Mouse (Mus musculus) midbrain, embryonic 15.5 days (tissue): Measurements from ENCODE around the gene Olfr1238. TPM values are rescaled to one million over a fixed set of nuclear protein-coding genes. Genes with fewer than 3 reads are reported as not detected.

Experiments
- ATAC-seq: fragments of 200-750 bp; cut with Nextera tagmentation; replicated peaks from 2 replicates; pipeline ENCODE4 v1.8.0; 2017; ENCODE audit warnings: moderate TSS enrichment
- H3K27ac ChIP-seq: fragments of 300-500 bp; sonication (generic); 2 replicates; pipeline ENCODE4 v1.5.1; 2015; ENCODE audit warnings: mild to moderate bottlenecking, inconsistent platforms
- H3K27me3 ChIP-seq: fragments of 300-500 bp; sonication (generic); replicated peaks from 2 replicates; pipeline ENCODE4 v1.6.1; 2015; ENCODE audit warnings: inconsistent platforms
- H3K36me3 ChIP-seq: fragments of 300-500 bp; sonication (generic); replicated peaks from 2 replicates; pipeline ENCODE4 v1.6.1; 2015; ENCODE audit warnings: inconsistent platforms
- H3K4me1 ChIP-seq: fragments of 300-500 bp; sonication (generic); 2 replicates; pipeline ENCODE4 v1.6.1; 2015; ENCODE audit warnings: inconsistent platforms
- H3K4me2 ChIP-seq: fragments of 300-500 bp; sonication (generic); 2 replicates; pipeline ENCODE4 v1.6.1; 2015; ENCODE audit warnings: inconsistent platforms, mild to moderate bottlenecking, moderate library complexity
- H3K4me3 ChIP-seq: fragments of 300-500 bp; sonication (generic); 2 replicates; pipeline ENCODE4 v1.5.1; 2015; ENCODE audit warnings: mild to moderate bottlenecking, inconsistent platforms
- H3K9ac ChIP-seq: fragments of 300-500 bp; sonication (generic); 2 replicates; pipeline ENCODE4 v1.6.1; 2015; ENCODE audit warnings: mild to moderate bottlenecking, inconsistent platforms
- H3K9me3 ChIP-seq: fragments of 300-500 bp; sonication (generic); 2 replicates; pipeline ENCODE4 v1.6.1; 2016; ENCODE audit warnings: inconsistent platforms
- WGBS: fragments of 180-500 bp; shearing (Covaris S2); methylation state at CpG from one replicate; pipeline ENCODE4 v1.1.7; 2015; ENCODE audit warnings: mixed read lengths; 5-methylcytosine and 5-hydroxymethylcytosine counted together
- polyA plus RNA-seq: library from polyadenylated mRNA; unstranded; fragments of >200 nt; fragmentation: Nextera tagmentation; extraction: Ambion mirVana; gene quantifications from 2 replicates; pipeline ENCODE4 v1.2.1, GENCODE M21; 2015

Gene Olfr1238
- polyA plus RNA-seq = not detected in 2 replicates

DNA sequence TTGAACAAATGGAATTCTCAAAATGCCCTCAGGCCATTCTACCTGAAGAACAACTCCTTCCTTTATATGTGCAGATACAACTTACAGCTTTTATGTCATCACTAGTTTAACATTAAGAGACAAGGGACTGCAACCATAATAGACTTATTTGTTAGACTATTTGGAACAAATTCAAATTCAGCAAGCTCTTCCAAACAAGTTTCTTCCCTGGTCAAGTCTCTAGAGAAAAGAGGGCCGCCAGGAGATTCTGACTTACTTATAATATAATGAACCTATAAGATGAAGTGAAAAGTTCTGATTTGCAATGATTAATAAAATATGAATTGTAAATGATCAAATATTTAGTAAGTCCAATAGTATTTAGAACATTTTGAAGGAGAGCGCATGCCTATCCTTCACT lies at the start of gene Olfr1238:
Olfr1238 (minus strand) TSS at position 101 of the 400 bp plus-strand sequence.
- Histone ChIP-seq H3K27ac (no peak within 1 kb of the TSS), H3K27me3 (no peaks in the 10 kb centered on the region), H3K9me3 (no peaks in the 10 kb centered on the region), H3K9ac (no peak within 1 kb of the TSS), H3K36me3 (no peaks in the 10 kb centered on the region), H3K4me3 (no peak within 1 kb of the TSS), H3K4me2 (no peak within 1 kb of the TSS), H3K4me1 (no peaks in the 10 kb centered on the region)
- 97% methylated on average over 2 of the region's 2 CpGs for WGBS
- ATAC-seq = no peak

DNA sequence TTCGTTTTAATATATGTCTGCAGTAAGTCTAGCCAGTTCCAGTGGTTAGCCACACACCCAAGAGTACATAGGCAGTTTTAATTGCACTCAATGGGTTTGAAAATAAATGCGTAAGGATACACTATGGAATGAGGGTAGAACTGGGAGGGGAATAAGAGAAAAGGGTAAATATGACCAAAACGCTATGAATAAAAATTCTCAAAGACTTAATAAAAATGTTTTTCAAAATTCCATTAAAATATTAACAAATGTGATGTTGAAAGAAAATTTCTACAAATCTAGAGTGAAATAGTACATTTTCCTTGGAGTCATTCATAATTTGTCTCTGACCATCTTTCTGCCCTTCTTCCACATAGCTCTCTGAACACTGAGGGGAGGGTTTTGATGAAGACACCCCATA lies 33.4 kb upstream of the Olfr1238 start, which contains the start of gene Olfr1240:
Olfr1240 (minus strand) TSS at position 101 of the 400 bp plus-strand sequence.
- ATAC-seq = no peak
- Histone ChIP-seq H3K4me2 (no peak within 1 kb of the TSS), H3K9me3 (no peaks in the 10 kb centered on the region), H3K27me3 (no peaks in the 10 kb centered on the region), H3K4me3 (no peak within 1 kb of the TSS), H3K27ac (no peak within 1 kb of the TSS), H3K36me3 (no peaks in the 10 kb centered on the region), H3K9ac (no peak within 1 kb of the TSS), H3K4me1 (no peaks in the 10 kb centered on the region)
- 85% methylated on average over 3 of the region's 3 CpGs for WGBS

DNA sequence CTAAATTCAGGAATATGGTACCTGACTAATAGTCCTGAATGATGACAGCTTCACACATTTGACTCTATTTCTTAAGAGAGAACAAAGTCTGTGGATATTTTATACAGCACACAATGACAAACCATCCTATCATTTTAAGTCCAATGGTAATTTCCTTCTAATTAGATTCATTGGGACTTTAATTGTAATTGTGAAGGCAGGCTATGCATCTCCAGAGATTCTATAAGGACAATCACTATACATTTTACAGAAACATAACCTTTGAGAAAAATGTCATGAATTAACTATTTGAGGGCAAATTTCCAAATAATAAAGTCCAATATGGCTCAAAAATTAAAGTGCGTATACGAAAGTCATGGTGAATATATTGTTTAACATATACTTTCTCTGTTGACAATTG lies 10.8 kb upstream of the Olfr1238 start, which contains the start of gene Olfr1239:
Olfr1239 (minus strand) TSS at position 101 of the 400 bp plus-strand sequence.
- no peak for ATAC-seq
- no peaks in the 10 kb centered on the region for H3K4me1 ChIP-seq
- H3K36me3 ChIP-seq = no peaks in the 10 kb centered on the region
- H3K4me2 ChIP-seq = no peak within 1 kb of the TSS
- no peak within 1 kb of the TSS for H3K9ac ChIP-seq
- H3K27me3 ChIP-seq = no peaks in the 10 kb centered on the region
- WGBS = over 99% methylated on average over 2 of the region's 2 CpGs
- no peaks in the 10 kb centered on the region for H3K9me3 ChIP-seq
- H3K4me3 ChIP-seq = no peak within 1 kb of the TSS
- no peak within 1 kb of the TSS for H3K27ac ChIP-seq

- H3K27me3 ChIP-seq = no peaks in the 10 kb centered on the region
- H3K27ac ChIP-seq = no peak overlapping the region
- no peaks in the 10 kb centered on the region for H3K4me1 ChIP-seq
- H3K9ac ChIP-seq = no peak overlapping the region
- H3K4me2 ChIP-seq = no peak overlapping the region
- 87% methylated on average over 1 of the region's 1 CpGs for WGBS
- no peaks in the 10 kb centered on the region for H3K9me3 ChIP-seq
- no peaks in the 10 kb centered on the region for H3K36me3 ChIP-seq
- no peak for ATAC-seq
- H3K4me3 ChIP-seq = no peak overlapping the region
These were observed 5.1 kb upstream of the Olfr1238 start for GRCm38 (mm10) chr2:89414557-89414956.

- no peak overlapping the region for H3K27ac ChIP-seq
- no peak for ATAC-seq
- H3K9ac ChIP-seq = no peak overlapping the region
- H3K4me2 ChIP-seq = no peak overlapping the region
- H3K4me3 ChIP-seq = no peak overlapping the region
- 84% methylated on average over 1 of the region's 1 CpGs for WGBS
- no peaks in the 10 kb centered on the region for H3K9me3 ChIP-seq
- no peaks in the 10 kb centered on the region for H3K4me1 ChIP-seq
- no peaks in the 10 kb centered on the region for H3K27me3 ChIP-seq
- H3K36me3 ChIP-seq = no peaks in the 10 kb centered on the region
These were observed 8.6 kb downstream of the Olfr1238 start for GRCm38 (mm10) chr2:89400882-89401281.

GRCm38 (mm10) chr2:89364765-89365164 lies 44.7 kb downstream of the Olfr1238 start, which contains the start of gene Olfr1234:
Gene Olfr1234 (minus strand): TSS chr2:89364865.
- Histone ChIP-seq H3K27ac (no peak within 1 kb of the TSS), H3K36me3 (no peaks in the 10 kb centered on the region), H3K27me3 (no peaks in the 10 kb centered on the region), H3K4me3 (no peak within 1 kb of the TSS), H3K9me3 (no peaks in the 10 kb centered on the region), H3K4me2 (no peak within 1 kb of the TSS), H3K4me1 (no peaks in the 10 kb centered on the region), H3K9ac (no peak within 1 kb of the TSS)
- WGBS = 86% methylated on average over 4 of the region's 4 CpGs
- ATAC-seq = no peak

Other genes with a start within 250 kb of the Olfr1238 start
- gene Olfr1224-ps1, start 245.6 kb downstream of the Olfr1238 start, polyA plus RNA-seq = not detected in 2 replicates
- not detected in 2 replicates for gene Olfr1225, start 235.0 kb downstream of the Olfr1238 start, polyA plus RNA-seq
- gene Olfr1226, start 209.6 kb downstream of the Olfr1238 start, polyA plus RNA-seq = not detected in 2 replicates
- gene Olfr1228, start 155.6 kb downstream of the Olfr1238 start, polyA plus RNA-seq = not detected in 2 replicates
- not detected in 2 replicates for gene Olfr1229, start 121.7 kb downstream of the Olfr1238 start, polyA plus RNA-seq
- gene Olfr1230, start 112.4 kb downstream of the Olfr1238 start, polyA plus RNA-seq = not detected in 2 replicates
- not detected in 2 replicates for gene Olfr1231, start 102.6 kb downstream of the Olfr1238 start, polyA plus RNA-seq
- not detected in 2 replicates for gene Olfr1232, start 80.0 kb downstream of the Olfr1238 start, polyA plus RNA-seq
- gene Olfr1233, start 67.3 kb downstream of the Olfr1238 start, polyA plus RNA-seq = not detected in 2 replicates
- not detected in 2 replicates for gene Olfr1234, start 44.8 kb downstream of the Olfr1238 start, polyA plus RNA-seq
- not detected in 2 replicates for gene Olfr1239, start 10.7 kb upstream of the Olfr1238 start, polyA plus RNA-seq
- not detected in 2 replicates for gene Olfr1240, start 33.3 kb upstream of the Olfr1238 start, polyA plus RNA-seq
- gene Olfr1241, start 77.5 kb upstream of the Olfr1238 start, polyA plus RNA-seq = not detected in 2 replicates
- gene Olfr1242, start 88.7 kb upstream of the Olfr1238 start, polyA plus RNA-seq = not detected in 2 replicates
- not detected in 2 replicates for gene Olfr1243, start 121.8 kb upstream of the Olfr1238 start, polyA plus RNA-seq
- gene Olfr1245, start 168.8 kb upstream of the Olfr1238 start, polyA plus RNA-seq = not detected in 2 replicates
- not detected in 2 replicates for gene Olfr1246, start 183.5 kb upstream of the Olfr1238 start, polyA plus RNA-seq
- gene Olfr1247, start 204.5 kb upstream of the Olfr1238 start, polyA plus RNA-seq = not detected in 2 replicates
- gene Olfr1248, start 208.6 kb upstream of the Olfr1238 start, polyA plus RNA-seq = not detected in 2 replicates
- gene Olfr1249, start 225.3 kb upstream of the Olfr1238 start, polyA plus RNA-seq = not detected in 2 replicates